Mouse (Mus musculus): ENCODE results near the gene Fto.

The Fto gene

GRCm38 (mm10) chr8:91312835-91313832, at the start of gene Fto, which contains the start of gene Rpgrip1l:
TSS of gene Fto (plus strand) at chr8:91313525.
TSS of gene Rpgrip1l (minus strand) at chr8:91313262.
- DNase-seq (ENCODE audit: low spot score in 2 of 2), result peak; percentile 86 to 94

GRCm38 (mm10) chr8:91263939-91264338, 49.4 kb upstream of the Fto start:
- no peak for DNase-seq (ENCODE audit: low spot score in 2 of 2)

DNA sequence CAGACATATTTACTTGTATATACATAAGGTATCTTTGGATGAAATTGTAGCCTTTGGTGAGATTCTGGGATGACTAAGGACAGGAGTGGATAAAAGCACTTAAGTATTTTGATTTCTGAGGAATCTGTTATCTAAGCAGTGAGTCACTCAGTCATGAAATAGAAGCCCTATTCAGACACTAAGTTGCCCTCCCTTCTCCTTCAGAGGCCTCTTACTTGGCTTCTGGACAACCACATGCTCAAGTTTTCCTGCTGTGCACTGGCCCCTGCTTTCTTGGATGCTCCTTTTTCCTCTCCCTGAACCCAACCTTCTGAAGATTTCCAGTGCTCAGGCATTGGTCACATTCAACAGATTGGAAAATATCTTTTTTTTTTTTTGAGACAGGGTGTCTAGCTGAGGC, 48.8 kb upstream of the Fto start:
- DNase-seq (ENCODE audit: low spot score in 2 of 2), result no peak

- no peak for DNase-seq (ENCODE audit: low spot score in 2 of 2)
Observed at GRCm38 (mm10) chr8:91269374-91269958, 43.9 kb upstream of the Fto start.

GRCm38 (mm10) chr8:91273493-91273892, 39.8 kb upstream of the Fto start:
- no peak for DNase-seq (ENCODE audit: low spot score in 2 of 2)

DNA sequence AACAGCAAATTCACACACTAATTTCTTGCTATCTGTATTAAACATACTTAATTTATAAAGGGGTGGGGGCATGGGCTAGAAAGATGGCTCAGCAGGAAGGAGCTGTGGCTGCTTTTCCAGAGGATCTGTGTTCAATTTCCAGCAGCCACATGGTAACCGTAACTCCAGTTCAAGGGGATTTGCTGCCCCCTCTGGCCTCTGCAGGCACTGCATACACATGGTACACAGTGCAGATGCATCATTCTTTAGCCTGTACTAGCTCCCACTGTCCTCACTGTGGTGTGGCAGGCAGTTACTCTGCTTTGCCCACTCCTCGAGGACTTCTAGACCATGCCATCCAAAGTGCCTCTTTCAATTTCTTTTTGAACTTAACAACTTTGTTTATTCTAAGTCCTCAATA, 37.0 kb upstream of the Fto start:
- DNase-seq (ENCODE audit: low spot score in 2 of 2), result peak in 1 of 2 experiments; percentile 3

- no peak for DNase-seq (ENCODE audit: low spot score in 2 of 2)
Observed at GRCm38 (mm10) chr8:91278060-91278459, 35.3 kb upstream of the Fto start.

GRCm38 (mm10) chr8:91280467-91281212, 32.7 kb upstream of the Fto start:
- no peak for DNase-seq (ENCODE audit: low spot score in 2 of 2)

- DNase-seq (ENCODE audit: low spot score in 2 of 2), result no peak
Observed at GRCm38 (mm10) chr8:91281545-91281944, 31.8 kb upstream of the Fto start.

GRCm38 (mm10) chr8:91282655-91283054, 30.7 kb upstream of the Fto start:
- no peak for DNase-seq (ENCODE audit: low spot score in 2 of 2)

DNA sequence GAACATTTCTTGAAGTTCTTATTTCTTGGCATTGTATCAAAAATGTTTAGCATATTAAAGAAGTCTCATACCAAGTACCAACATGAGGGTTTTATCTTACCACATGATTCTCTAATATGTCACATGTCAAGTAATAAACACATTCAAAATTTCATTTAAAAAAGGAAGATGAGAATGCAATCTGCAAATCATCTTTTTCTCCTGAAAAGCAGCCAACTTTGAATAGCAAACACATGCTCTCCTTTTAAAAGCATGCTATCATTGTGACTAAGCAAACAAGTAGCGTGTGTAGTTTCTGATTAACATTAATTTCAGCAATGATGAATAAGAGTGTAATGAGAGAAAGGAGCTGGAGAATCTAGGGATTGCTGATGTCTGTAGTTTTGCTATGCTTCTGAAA, 29.5 kb upstream of the Fto start:
- DNase-seq (ENCODE audit: low spot score in 2 of 2), result no peak

DNA sequence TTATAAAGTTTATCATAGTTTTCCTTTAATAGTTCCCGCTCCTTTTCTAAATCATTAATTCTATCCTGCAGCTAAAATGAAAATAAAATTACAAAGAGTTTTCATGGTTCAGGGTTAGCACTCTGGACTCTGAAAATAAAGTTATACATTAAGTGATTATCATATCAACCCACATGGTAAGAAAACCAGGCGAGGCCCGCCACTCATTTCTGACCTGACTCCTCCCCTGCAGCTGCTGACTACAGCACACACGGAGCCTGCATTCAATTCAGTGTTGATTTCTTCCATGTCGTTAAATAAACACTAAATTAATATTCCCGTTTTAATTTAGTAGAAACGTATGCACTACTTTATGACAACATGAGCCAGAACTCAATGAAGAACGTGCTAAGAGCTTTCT, 27.1 kb upstream of the Fto start:
- no peak for DNase-seq (ENCODE audit: low spot score in 2 of 2)

DNA sequence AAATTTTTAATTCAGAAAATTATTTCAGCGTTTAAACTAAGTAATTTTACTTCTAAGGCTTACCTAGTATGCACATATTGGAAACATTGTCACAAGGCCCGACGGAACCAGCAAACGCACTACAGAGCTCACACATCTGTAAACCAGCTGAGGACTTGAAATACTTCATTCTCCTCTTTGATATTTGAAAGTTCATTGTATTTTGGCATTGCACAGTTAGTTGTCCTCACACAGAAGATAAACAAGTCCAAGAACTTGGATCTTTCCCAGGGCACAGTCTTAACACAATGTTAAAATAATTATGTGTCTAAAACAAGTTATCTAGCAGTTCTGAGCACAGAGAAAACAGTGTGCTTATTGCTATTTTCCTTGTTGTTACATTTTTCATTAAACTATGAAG, 22.7 kb upstream of the Fto start:
- no peak for DNase-seq (ENCODE audit: low spot score in 2 of 2)

DNA sequence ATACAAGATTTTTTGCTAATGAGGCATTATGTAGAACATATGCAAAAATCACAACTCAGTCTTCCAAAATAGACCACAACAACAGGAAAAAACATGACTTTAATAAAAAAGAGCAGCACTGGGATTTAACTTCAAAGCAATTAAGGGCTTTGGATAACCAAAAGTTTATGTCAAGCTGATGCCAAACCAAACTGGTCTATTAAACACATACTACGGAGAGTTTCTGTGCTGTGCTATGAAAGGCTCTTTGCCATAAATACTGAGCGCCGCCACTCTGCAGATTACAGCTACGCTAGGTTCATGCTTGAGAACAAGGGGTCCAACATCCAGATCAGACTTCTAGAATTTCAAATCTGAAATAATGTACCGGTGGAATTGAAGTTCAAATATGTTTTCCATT, 17.5 kb upstream of the Fto start:
- no peak for DNase-seq (ENCODE audit: low spot score in 2 of 2)

- DNase-seq (ENCODE audit: low spot score in 2 of 2), result no peak
Observed at GRCm38 (mm10) chr8:91298672-91299071, 14.7 kb upstream of the Fto start.

GRCm38 (mm10) chr8:91304481-91305386, 8.6 kb upstream of the Fto start:
- DNase-seq (ENCODE audit: low spot score in 2 of 2), result no peak

DNA sequence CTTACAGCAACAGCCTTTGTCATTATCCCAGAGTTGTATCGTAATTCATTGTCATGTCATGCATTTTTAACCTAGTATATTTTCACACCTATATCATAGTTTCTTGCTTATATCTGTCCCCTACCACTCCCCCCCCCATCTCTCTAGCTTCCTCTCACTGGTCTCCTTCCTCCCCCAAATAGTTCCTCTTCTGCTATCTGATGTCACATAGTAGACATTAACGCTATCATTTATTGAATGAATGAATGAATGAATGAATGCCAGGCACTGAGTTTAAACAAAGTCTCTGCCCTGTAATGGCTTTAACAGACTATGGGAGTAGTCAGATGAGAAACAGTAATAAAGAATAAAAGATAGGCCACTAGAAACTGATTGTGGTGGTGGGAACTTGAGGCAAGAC, 983 bp upstream of the Fto start:
- DNase-seq (ENCODE audit: low spot score in 2 of 2), result no peak

DNA sequence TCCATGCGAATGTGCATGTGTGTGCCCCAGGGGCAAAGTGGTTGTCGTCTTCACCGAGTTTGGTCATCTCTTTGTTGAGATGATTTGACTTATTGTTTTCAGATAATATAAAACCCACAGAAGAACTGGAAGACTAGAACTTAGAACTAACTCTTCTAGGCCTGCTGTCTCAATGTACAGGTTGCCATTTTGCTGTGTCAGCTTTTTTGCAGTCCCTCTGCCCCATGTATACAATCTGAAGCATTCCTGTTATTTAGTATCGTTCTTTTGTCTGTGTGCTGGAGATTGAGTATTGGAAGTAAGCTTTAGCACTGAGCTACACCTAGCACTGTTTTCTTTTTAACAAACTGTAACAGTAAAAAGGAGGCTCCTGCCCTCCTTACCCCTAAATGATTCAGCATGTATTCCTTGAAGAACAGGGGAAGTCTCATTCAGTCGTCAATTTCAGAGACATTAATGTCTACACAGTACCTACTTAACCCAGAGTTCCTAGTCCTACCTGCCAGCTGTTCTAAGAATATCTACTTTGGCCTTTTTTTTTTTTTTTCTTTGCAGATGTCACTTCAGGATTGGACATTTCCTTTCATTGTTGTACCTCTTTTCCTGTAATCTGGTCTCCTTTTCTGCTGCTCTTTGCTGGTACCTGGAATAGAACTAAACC, 4.4 kb downstream of the Fto start:
- DNase-seq (ENCODE audit: low spot score in 2 of 2), result no peak

DNA sequence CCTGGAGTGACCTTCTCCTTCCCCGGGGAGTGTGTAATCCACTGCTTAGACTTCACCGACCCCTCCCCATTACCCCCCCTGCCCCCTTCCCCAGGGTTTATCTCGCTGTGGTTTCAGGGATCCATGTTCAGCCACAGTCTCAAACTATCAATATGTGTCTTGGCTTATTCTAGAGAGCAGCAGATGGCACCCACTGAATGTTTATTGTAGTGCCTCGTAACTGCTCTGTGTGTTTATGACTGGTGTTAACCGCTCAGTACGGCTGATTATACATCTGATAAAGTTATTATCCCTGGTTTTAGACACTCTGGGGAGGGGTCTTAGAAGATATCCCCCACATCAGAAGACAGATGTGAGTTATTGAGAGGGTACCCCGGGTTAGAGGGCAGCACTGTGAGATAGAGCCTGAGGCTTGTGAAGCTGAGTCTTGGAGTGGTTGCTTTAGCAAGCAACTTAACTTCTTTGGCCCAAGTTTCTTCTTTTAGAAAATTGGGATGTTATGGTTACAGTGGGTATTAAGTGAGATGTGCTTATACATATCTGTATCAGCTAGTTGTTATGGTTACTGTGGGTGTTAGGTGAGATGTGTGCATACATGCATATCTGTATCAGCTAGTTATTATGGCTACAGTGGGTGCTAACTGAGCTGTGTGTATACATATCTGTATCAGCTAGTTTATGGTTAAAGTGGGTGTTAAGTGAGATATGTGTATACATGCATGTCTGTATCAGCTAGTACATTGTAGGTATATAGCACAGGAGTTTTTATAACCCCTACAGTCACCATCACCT, 5.8 kb downstream of the Fto start:
- no peak for DNase-seq (ENCODE audit: low spot score in 2 of 2)

DNA sequence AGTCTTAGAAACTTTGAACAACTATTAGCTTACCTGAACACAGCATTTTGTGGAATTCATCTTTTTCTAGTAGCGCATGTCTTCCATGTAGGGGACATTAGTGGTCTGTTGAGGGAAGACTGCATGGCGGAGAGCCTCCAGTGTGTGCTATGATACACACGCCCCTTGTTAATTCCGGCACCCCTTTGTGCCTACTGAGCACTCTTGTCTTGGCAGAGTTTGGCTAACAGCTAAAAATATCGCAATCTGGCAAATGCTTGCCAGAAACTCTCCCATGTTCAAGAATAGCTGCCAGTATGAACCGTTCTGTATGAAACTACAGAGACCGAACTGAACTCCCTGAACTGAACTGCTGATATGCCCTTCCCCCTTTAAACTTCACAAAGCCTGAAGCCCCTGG, 10.2 kb downstream of the Fto start:
- no peak for DNase-seq (ENCODE audit: low spot score in 2 of 2)
